ENCODE assay signal across 35 mouse cellular contexts in genomic region chr2:22663731-22664130, GRCm38 (mm10). TPM values are rescaled to one million over a fixed set of nuclear protein-coding genes. Genes with fewer than 3 reads are reported as not detected.
"Had no signal": no experiment of that assay in that cellular context is flagged by ENCODE, and none has a peak within 500 bp of the region (broad histone marks: within the 10 kb centered on the region; RNA-seq: fewer than 3 reads in every experiment).

No protein-coding gene starts in this region.

- H3K4me1 ChIP-seq: heart, embryonic 12.5 days; heart, embryonic 13.5 days; heart, embryonic 15.5 days; hindbrain, embryonic 10.5 days; hindbrain, embryonic 12.5 days; hindbrain, embryonic 13.5 days; hindbrain, embryonic 15.5 days; intestine, embryonic 15.5 days; kidney, embryonic 15.5 days had no signal

- H3K9me3 ChIP-seq: heart, embryonic 12.5 days; heart, embryonic 13.5 days; heart, embryonic 15.5 days; hindbrain, embryonic 10.5 days; hindbrain, embryonic 12.5 days; hindbrain, embryonic 13.5 days; hindbrain, embryonic 15.5 days; intestine, embryonic 15.5 days; kidney, embryonic 15.5 days had no signal

- H3K36me3 ChIP-seq: heart, embryonic 12.5 days; heart, embryonic 13.5 days; heart, embryonic 15.5 days; hindbrain, embryonic 10.5 days; intestine, embryonic 15.5 days; kidney, embryonic 15.5 days had no signal

- DNase-seq: heart, postnatal 10 days; heart, postnatal 14 days; heart, postnatal 36 days; heart, postnatal 4 days; kidney, adult 11 months; kidney, adult 18-20 months; kidney, adult 2 months; kidney, adult 8-10 months; kidney, adult 9 months; kidney, postnatal 10 days; kidney, postnatal 14 days; kidney, postnatal 25 days; kidney, postnatal 36 days; kidney, postnatal 4 days; layer of hippocampus, adult 9-11 months; layer of hippocampus, postnatal 36 days had no signal

- H3K9ac ChIP-seq: heart, embryonic 12.5 days; heart, embryonic 13.5 days; heart, embryonic 15.5 days; hindbrain, embryonic 12.5 days; hindbrain, embryonic 13.5 days; hindbrain, embryonic 14.5 days; hindbrain, embryonic 15.5 days; intestine, embryonic 15.5 days; kidney, embryonic 15.5 days had no signal

- H3K27ac ChIP-seq: heart, embryonic 13.5 days; heart, embryonic 15.5 days; hindbrain, embryonic 10.5 days; hindbrain, embryonic 12.5 days; hindbrain, embryonic 13.5 days; hindbrain, embryonic 14.5 days; hindbrain, embryonic 15.5 days; hindbrain, postnatal 0 days; intestine, embryonic 15.5 days; kidney, embryonic 15.5 days; kidney, postnatal 0 days; layer of hippocampus, adult 2 months had no signal

- H3K27me3 ChIP-seq: heart, embryonic 12.5 days; heart, embryonic 13.5 days; heart, embryonic 15.5 days; hindbrain, embryonic 12.5 days; hindbrain, embryonic 13.5 days; hindbrain, embryonic 15.5 days; intestine, embryonic 15.5 days; kidney, embryonic 15.5 days had no signal

- H3K4me3 ChIP-seq: heart, embryonic 12.5 days; heart, embryonic 13.5 days; heart, embryonic 15.5 days; hindbrain, embryonic 10.5 days; hindbrain, embryonic 12.5 days; hindbrain, embryonic 13.5 days; hindbrain, embryonic 15.5 days; intestine, embryonic 15.5 days; kidney, embryonic 15.5 days; layer of hippocampus, adult 2 months had no signal

RNA-seq across cellular contexts. Expression of gene Gad2, which starts 41.7 kb away (rescaled TPM):
- total RNA-seq: heart, postnatal 14 days; heart, postnatal 25 days; heart, postnatal 36 days; heart, postnatal 4 days had no signal
- polyA plus RNA-seq: intestine, embryonic 14.5 days; intestine, embryonic 16.5 days; intestine, postnatal 0 days; kidney, adult 2 months; kidney, embryonic 14.5 days; kidney, embryonic 16.5 days; kidney, postnatal 0 days had no signal
